Mouse (Mus musculus) embryonic fibroblast, embryonic 13.5 days (primary cell): Measurements from ENCODE around the gene Ttc30a1.

Experiments
- CTCF ChIP-seq: IDR thresholded peaks from 2 replicates; pipeline ENCODE4 v1.5.1; 2011; ENCODE audit warnings: mild to moderate bottlenecking, control low read depth, low read length, moderate library complexity, borderline replicate concordance; ENCODE audit not compliant: insufficient read depth
- POLR2A ChIP-seq: IDR thresholded peaks from 2 replicates; pipeline ENCODE4 v1.6.1; 2011; ENCODE audit warnings: low read depth, mild to moderate bottlenecking, control low read depth, low read length, moderate library complexity

GRCm38 (mm10) chr2:76002899-76003298 is 21.1 kb upstream of the Ttc30a1 start:
- TF ChIP-seq CTCF, result no peak
- no peak for TF ChIP-seq POLR2A
